Comparison of ENCODE assay signal across 8 mouse cellular contexts in genomic region chr1:51697265-51698192, GRCm38 (mm10).
A peak's percentile ranks its signal among the peaks of the same experiment; 100 is the strongest.
DNase-seq lines count a peak whose midpoint lies in the region; ATAC-seq lines count a peak whose summit lies in the region.

No protein-coding gene starts in this region.

- no peaks in the 10 kb centered on the region for H3K36me3 ChIP-seq in forebrain, embryonic 10.5 days (replicated peaks)
- no peaks in the 10 kb centered on the region for H3K36me3 ChIP-seq in midbrain, embryonic 12.5 days

- peak overlapping the region; percentile 28 for H3K4me2 ChIP-seq in midbrain, embryonic 12.5 days (replicated peaks)

- WGBS in forebrain, embryonic 10.5 days, result 4% methylated on average over 19 of the region's 19 CpGs
- 4% methylated on average over 19 of the region's 19 CpGs for WGBS in midbrain, embryonic 12.5 days

- H3K27me3 ChIP-seq in forebrain, embryonic 10.5 days (ENCODE audit: poor library complexity, severe bottlenecking), result peaks cover 6% of the 10 kb centered on the region
- peaks cover 33% of the 10 kb centered on the region for H3K27me3 ChIP-seq in midbrain, embryonic 12.5 days

- H3K4me3 ChIP-seq in forebrain, embryonic 10.5 days, result peak overlapping the region; percentile 29
- H3K4me3 ChIP-seq in midbrain, embryonic 12.5 days, result 0 out of 2 replicates have a peak overlapping the region, but pooled peaks have one; percentile 14

- H3K27ac ChIP-seq in forebrain, embryonic 10.5 days, result peak overlapping the region; percentile 79
- H3K27ac ChIP-seq in midbrain, embryonic 12.5 days (replicated peaks), result peak overlapping the region; percentile 83

- peak; percentile 6 for DNase-seq in gastrocnemius, adult 18-20 months (ENCODE audit: low spot score)
- no peak for DNase-seq in gastrocnemius, adult 8-10 months (ENCODE audit: low spot score in 2 of 2)
- DNase-seq in forebrain, embryonic 10.5 days (ENCODE audit: extremely low spot score, low spot score), result peak; percentile 62
- peak; percentile 60 to 66 for DNase-seq in heart, postnatal 10 days
- DNase-seq in kidney, postnatal 25 days, result peak; percentile 36 to 40
- DNase-seq in left cerebral cortex, adult 18-20 months (ENCODE audit: low spot score in 2 of 2), result no peak
- no peak for DNase-seq in spleen, postnatal 10 days (ENCODE audit: low spot score in 2 of 2)

- peaks cover 28% of the 10 kb centered on the region for H3K4me1 ChIP-seq in forebrain, embryonic 10.5 days
- H3K4me1 ChIP-seq in midbrain, embryonic 12.5 days, result peaks cover 20% of the 10 kb centered on the region; the same call in 1 of the 2 replicates

- intact Hi-C loops in heart, postnatal 10 days (cut with DNase I), result no loop called here

- H3K9ac ChIP-seq in midbrain, embryonic 12.5 days (replicated peaks), result 0 out of 2 replicates have a peak overlapping the region, but pooled peaks have one; percentile 20

- H3K9me3 ChIP-seq in forebrain, embryonic 10.5 days, result no peaks in the 10 kb centered on the region
- no peaks in the 10 kb centered on the region for H3K9me3 ChIP-seq in midbrain, embryonic 12.5 days

- peak; percentile 84 for ATAC-seq in midbrain, embryonic 12.5 days (ENCODE audit: low FRiP score, low read depth)

Comparison
In these comparisons a context has a peak if more than half of its experiments do, and no peak if none do; other contexts are left out.
1. DNase-seq: peak in gastrocnemius, adult 18-20 months (single experiment), forebrain, embryonic 10.5 days (single experiment), heart, postnatal 10 days (2 of 2) and kidney, postnatal 25 days (2 of 2); none in gastrocnemius, adult 8-10 months (0 of 2), left cerebral cortex, adult 18-20 months (0 of 2) and spleen, postnatal 10 days (0 of 2).